Mouse (Mus musculus) kidney, adult 2 months (tissue): ENCODE measurements around the gene Sipa1.

ENCODE experiments used
- CTCF ChIP-seq: fragments of 200-500 bp; conservative IDR thresholded peaks from 2 replicates; pipeline ENCODE4 v1.5.1; 2011; ENCODE audit warnings: low read depth, mild to moderate bottlenecking, control low read depth, low read length, moderate library complexity, mixed read lengths; ENCODE audit not compliant: insufficient read depth, insufficient read length
- POLR2A ChIP-seq: fragments of 200-500 bp; IDR thresholded peaks from one replicate; pipeline ENCODE4 v1.6.1; 2011; ENCODE audit warnings: low read depth, low read length, control low read depth

GRCm38 (mm10) chr19:5620007-5620406, 43.5 kb downstream of the Sipa1 start:
- TF ChIP-seq POLR2A (no peak), CTCF (no peak)
